Mouse (Mus musculus): ENCODE measurements at regions not wholly inside any gene's neighbourhood (a gene's known extent, or its start where the extent isn't known, plus 50 kb on each side); places are given as distances from the start of the nearest gene placed in this dataset.
"Not testable (repeated sequence)": the region's sequence is repeated elsewhere in the genome, so short reads cannot be mapped to it uniquely, and the experiment has no call there.

DNA sequence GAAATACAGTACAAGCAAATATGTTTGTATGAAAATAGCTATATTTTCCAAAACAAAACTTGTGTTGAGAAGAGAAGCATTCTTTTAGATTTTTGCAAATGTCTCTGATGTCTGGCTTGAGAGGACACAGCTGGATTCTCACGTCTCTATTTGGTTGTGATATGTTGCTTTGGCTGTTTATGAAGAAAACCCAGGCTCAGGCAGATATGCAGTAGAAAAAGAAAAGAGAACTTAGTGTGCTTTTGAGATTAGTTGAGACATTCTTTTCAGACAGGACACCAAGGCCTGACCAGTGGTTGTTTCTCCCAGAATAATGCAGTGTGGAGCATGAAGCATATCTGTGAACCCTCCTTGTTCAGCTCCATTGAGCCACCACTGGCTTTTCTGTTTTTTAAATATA is 178.8 kb upstream of the Mamld1 start:
- TF ChIP-seq CTCF (IDR thresholded peaks at IDR 0.05; ENCODE audit: low read depth) = no peak
- ATAC-seq = no peak
- Histone ChIP-seq H3K4me2 (ENCODE audit: low read depth) (no peak overlapping the region), H3K9me3 (ENCODE audit: low read length) (no peaks in the 10 kb centered on the region), H3K4me1 (ENCODE audit: insufficient read depth) (no peaks in the 10 kb centered on the region), H3K27me3 (ENCODE audit: insufficient read depth, low read length) (no peaks in the 10 kb centered on the region), H3K27ac (ENCODE audit: low read depth, low read length) (no peak overlapping the region), H3K4me3 (ENCODE audit: low read depth, low read length) (no peak overlapping the region), H3K36me3 (ENCODE audit: insufficient read depth) (no peaks in the 10 kb centered on the region), H3K9ac (no peak overlapping the region)
- WGBS = 72% methylated on average over 1 of the region's 1 CpGs
- DNase-seq = no peak

GRCm38 (mm10) chrX:70881326-70881725 is 168.7 kb upstream of the Mamld1 start:
- H3K27me3 ChIP-seq (ENCODE audit: insufficient read depth, low read length) = no peaks in the 10 kb centered on the region
- H3K36me3 ChIP-seq (ENCODE audit: insufficient read depth) = no peaks in the 10 kb centered on the region
- DNase-seq = no peak
- H3K27ac ChIP-seq (ENCODE audit: low read depth, low read length) = no peak overlapping the region
- no peaks in the 10 kb centered on the region for H3K4me1 ChIP-seq (ENCODE audit: insufficient read depth)
- no peak for ATAC-seq
- no peak overlapping the region for H3K4me2 ChIP-seq (ENCODE audit: low read depth)
- H3K9ac ChIP-seq = no peak overlapping the region
- 65% methylated on average over 2 of the region's 2 CpGs for WGBS
- no peak overlapping the region for H3K4me3 ChIP-seq (ENCODE audit: low read depth, low read length)
- no peak for TF ChIP-seq CTCF (IDR thresholded peaks at IDR 0.05; ENCODE audit: low read depth)
- no peaks in the 10 kb centered on the region for H3K9me3 ChIP-seq (ENCODE audit: low read length)

DNA sequence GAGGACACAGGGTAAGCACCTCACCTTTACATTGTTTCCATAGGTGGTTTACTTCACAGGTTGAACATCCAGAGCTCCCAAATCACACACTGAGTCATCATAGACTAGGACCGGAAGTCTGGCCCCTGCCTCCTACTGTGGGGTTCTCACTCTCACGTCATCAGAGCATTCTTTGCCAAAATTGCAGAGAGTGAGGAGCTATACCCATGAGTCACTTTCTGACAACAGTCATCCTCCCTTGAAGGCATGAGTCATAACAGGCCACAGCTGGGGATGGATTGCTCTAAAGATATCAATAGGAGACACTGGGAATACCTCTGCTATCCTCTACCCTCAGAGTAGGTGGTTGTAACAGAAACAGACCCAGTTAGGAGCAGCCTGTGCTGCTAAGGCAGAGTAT is 166.6 kb upstream of the Mamld1 start:
- H3K27me3 ChIP-seq (ENCODE audit: insufficient read depth, low read length) = no peaks in the 10 kb centered on the region
- WGBS = 62% methylated on average over 2 of the region's 2 CpGs
- no peak overlapping the region for H3K9ac ChIP-seq
- H3K4me1 ChIP-seq (ENCODE audit: insufficient read depth) = no peaks in the 10 kb centered on the region
- no peak for TF ChIP-seq CTCF (IDR thresholded peaks at IDR 0.05; ENCODE audit: low read depth)
- DNase-seq (no peak), ATAC-seq (no peak)
- H3K4me3 ChIP-seq (ENCODE audit: low read depth, low read length) = no peak overlapping the region
- H3K4me2 ChIP-seq (ENCODE audit: low read depth) = no peak overlapping the region
- H3K9me3 ChIP-seq (ENCODE audit: low read length) = no peaks in the 10 kb centered on the region
- H3K36me3 ChIP-seq (ENCODE audit: insufficient read depth) = no peaks in the 10 kb centered on the region
- H3K27ac ChIP-seq (ENCODE audit: low read depth, low read length) = no peak overlapping the region

GRCm38 (mm10) chrX:70894517-70894916 is 155.5 kb upstream of the Mamld1 start:
- no peak overlapping the region for H3K4me2 ChIP-seq (ENCODE audit: low read depth)
- ATAC-seq (no peak), DNase-seq (no peak)
- 83% methylated on average over 2 of the region's 2 CpGs for WGBS
- no peak overlapping the region for H3K4me3 ChIP-seq (ENCODE audit: low read depth, low read length)
- TF ChIP-seq CTCF (IDR thresholded peaks at IDR 0.05; ENCODE audit: low read depth) = no peak
- no peak overlapping the region for H3K9ac ChIP-seq
- no peaks in the 10 kb centered on the region for H3K4me1 ChIP-seq (ENCODE audit: insufficient read depth)
- no peaks in the 10 kb centered on the region for H3K27me3 ChIP-seq (ENCODE audit: insufficient read depth, low read length)
- H3K27ac ChIP-seq (ENCODE audit: low read depth, low read length) = no peak overlapping the region
- H3K9me3 ChIP-seq (ENCODE audit: low read length) = no peaks in the 10 kb centered on the region
- no peaks in the 10 kb centered on the region for H3K36me3 ChIP-seq (ENCODE audit: insufficient read depth)

DNA sequence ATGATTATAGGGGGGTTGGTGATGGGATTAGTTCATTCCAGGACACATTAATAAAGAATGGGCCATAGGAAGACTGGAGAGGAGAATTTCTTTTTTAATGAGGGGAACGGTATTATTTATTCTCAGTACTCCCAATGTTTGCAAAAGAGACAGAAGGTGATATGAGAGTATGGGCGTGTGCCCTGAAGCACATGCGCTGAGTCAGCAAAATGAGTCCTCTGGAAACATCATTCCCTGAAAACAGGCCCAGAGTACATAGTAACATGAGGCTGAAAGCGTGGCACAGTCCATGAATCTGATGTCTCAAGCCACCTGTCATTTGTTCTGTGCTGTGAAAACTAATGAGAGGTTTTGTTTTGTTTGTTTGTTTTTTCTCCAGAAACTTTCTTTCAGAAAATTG is 154.5 kb upstream of the Mamld1 start:
- ATAC-seq (no peak), DNase-seq (no peak)
- Histone ChIP-seq H3K4me3 (ENCODE audit: low read depth, low read length) (no peak overlapping the region), H3K4me1 (ENCODE audit: insufficient read depth) (no peaks in the 10 kb centered on the region), H3K27ac (ENCODE audit: low read depth, low read length) (no peak overlapping the region), H3K4me2 (ENCODE audit: low read depth) (no peak overlapping the region), H3K9ac (no peak overlapping the region), H3K36me3 (ENCODE audit: insufficient read depth) (no peaks in the 10 kb centered on the region), H3K27me3 (ENCODE audit: insufficient read depth, low read length) (no peaks in the 10 kb centered on the region), H3K9me3 (ENCODE audit: low read length) (no peaks in the 10 kb centered on the region)
- 73% methylated on average over 4 of the region's 4 CpGs for WGBS
- TF ChIP-seq CTCF (IDR thresholded peaks at IDR 0.05; ENCODE audit: low read depth) = no peak

DNA sequence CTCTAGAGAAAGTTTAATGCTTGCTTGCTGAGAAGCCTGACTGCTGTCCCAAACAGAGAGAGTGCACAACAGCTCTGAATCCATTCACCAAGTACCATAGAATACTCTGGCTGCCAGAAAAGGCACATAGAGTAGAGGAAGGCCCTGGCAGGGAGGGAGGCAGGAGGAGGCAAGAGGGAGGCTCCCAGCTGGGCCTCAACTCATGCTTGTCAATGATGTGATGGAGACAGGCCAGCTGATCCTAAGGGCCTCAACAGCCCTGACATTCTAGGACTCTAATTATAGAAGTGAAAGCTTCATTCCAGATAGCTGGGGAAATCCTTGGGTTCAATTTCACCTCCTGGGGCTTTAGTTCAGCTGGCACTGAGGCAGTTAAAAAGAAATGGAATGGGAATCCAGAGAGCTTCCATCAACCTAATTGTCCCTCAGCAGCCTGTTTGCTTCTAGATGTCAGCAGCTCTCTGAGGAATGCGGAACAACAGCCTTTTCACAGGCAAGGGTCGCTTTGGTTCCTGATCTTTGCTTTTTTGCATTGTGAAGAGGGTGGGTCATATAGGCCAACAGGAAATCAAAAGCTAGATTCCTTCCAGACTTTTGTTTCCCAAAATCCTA is 152.8 kb upstream of the Mamld1 start:
- no peaks in the 10 kb centered on the region for H3K9me3 ChIP-seq (ENCODE audit: low read length)
- no peaks in the 10 kb centered on the region for H3K27me3 ChIP-seq (ENCODE audit: insufficient read depth, low read length)
- WGBS = 40% methylated on average over 2 of the region's 2 CpGs
- ATAC-seq (no peak), DNase-seq (no peak)
- H3K4me2 ChIP-seq (ENCODE audit: low read depth) = no peak overlapping the region
- H3K36me3 ChIP-seq (ENCODE audit: insufficient read depth) = no peaks in the 10 kb centered on the region
- TF ChIP-seq CTCF (IDR thresholded peaks at IDR 0.05; ENCODE audit: low read depth) = no peak
- no peak overlapping the region for H3K9ac ChIP-seq
- no peak overlapping the region for H3K27ac ChIP-seq (ENCODE audit: low read depth, low read length)
- no peak overlapping the region for H3K4me3 ChIP-seq (ENCODE audit: low read depth, low read length)
- H3K4me1 ChIP-seq (ENCODE audit: insufficient read depth) = no peaks in the 10 kb centered on the region

DNA sequence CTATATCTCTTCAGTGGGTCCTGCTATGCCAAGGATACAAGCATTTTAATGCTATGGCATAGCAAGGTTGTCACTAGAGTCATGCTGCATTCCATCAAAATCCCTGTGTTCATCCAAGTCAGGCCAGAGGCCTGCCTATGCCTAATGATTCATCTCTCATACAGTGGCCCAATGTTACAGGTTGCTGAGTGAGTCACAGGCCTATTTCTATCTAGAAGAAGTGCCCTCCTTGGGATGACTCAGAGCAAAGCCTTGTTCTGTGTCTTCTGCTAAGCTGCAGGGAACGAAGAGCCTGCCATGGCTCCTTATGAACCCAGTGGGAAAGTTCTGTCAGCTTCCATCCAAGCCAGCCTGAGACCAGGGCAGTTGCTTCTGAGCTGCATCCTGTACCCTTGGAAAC is 151.2 kb upstream of the Mamld1 start:
- not testable (repeated sequence) for H3K27me3 ChIP-seq (ENCODE audit: insufficient read depth, low read length); H3K4me1 ChIP-seq (ENCODE audit: insufficient read depth); H3K36me3 ChIP-seq (ENCODE audit: insufficient read depth); H3K27ac ChIP-seq (ENCODE audit: low read depth, low read length); H3K9ac ChIP-seq; H3K4me3 ChIP-seq (ENCODE audit: low read depth, low read length); ATAC-seq; DNase-seq; H3K9me3 ChIP-seq (ENCODE audit: low read length); H3K4me2 ChIP-seq (ENCODE audit: low read depth)
- 88% methylated on average over 1 of the region's 1 CpGs for WGBS
